Mouse (Mus musculus) liver, embryonic 14.5 days (tissue): ENCODE data around the gene Fzr1. TPM values are rescaled to one million over a fixed set of nuclear protein-coding genes. Genes with fewer than 3 reads are reported as not detected.

ENCODE experiments used
- ATAC-seq: fragments of 200-750 bp; cut with Nextera tagmentation; 2 replicates; pipeline ENCODE4 v1.8.0; 2017; ENCODE audit warnings: moderate number of reproducible peaks, mild to moderate bottlenecking, moderate library complexity; ENCODE audit not compliant: insufficient read depth
- DNase-seq, 3 experiments: peaks; one replicate each; pipeline ENCODE4 v3.0.0-alpha.2; 2012 to 2013; ENCODE audit warnings: low read depth in 3 of 3, low spot score in 3 of 3
- H3K27ac ChIP-seq: fragments of 300-500 bp; sonication (generic); 2 replicates; pipeline ENCODE4 v1.5.1; 2014; ENCODE audit warnings: moderate library complexity, mild to moderate bottlenecking, control low read depth, inconsistent platforms
- H3K27me3 ChIP-seq: fragments of 300-500 bp; sonication (generic); 2 replicates; pipeline ENCODE4 v1.6.1; 2014; ENCODE audit warnings: mild to moderate bottlenecking, low read length, moderate library complexity; ENCODE audit not compliant: control insufficient read depth, insufficient read depth
- H3K36me3 ChIP-seq: fragments of 300-500 bp; sonication (generic); replicated peaks from 2 replicates; pipeline ENCODE4 v1.6.1; 2014; ENCODE audit warnings: low read depth; ENCODE audit not compliant: control insufficient read depth, insufficient read depth
- H3K4me1 ChIP-seq, 2 experiments: fragments of 200-500 bp in 1 of 2; fragments of 300-500 bp in 1 of 2; sonication (generic) in 1 of 2; replicated peaks; 2 replicates each; pipeline ENCODE4 v1.6.1; 2012 to 2014; ENCODE audit warnings: antibody characterized with exemption in 1 of 2, inconsistent platforms in 1 of 2, low read length in 1 of 2; ENCODE audit not compliant: control insufficient read depth in 2 of 2, insufficient read depth in 2 of 2
- H3K4me2 ChIP-seq: fragments of 300-500 bp; sonication (generic); 2 replicates; pipeline ENCODE4 v1.6.1; 2014; ENCODE audit warnings: low read depth, mild to moderate bottlenecking, control low read depth, moderate library complexity
- H3K4me3 ChIP-seq, 2 experiments: fragments of 200-500 bp in 1 of 2; fragments of 300-500 bp in 1 of 2; sonication (generic) in 1 of 2; 2 replicates each; pipeline ENCODE4 v1.5.1; 2012 to 2014; ENCODE audit warnings: low read depth in 2 of 2, low read length in 2 of 2, mild to moderate bottlenecking in 2 of 2, control low read depth in 1 of 2, inconsistent platforms in 1 of 2, moderate library complexity in 1 of 2; ENCODE audit not compliant: insufficient read depth in 1 of 2
- H3K9ac ChIP-seq: fragments of 300-500 bp; sonication (generic); replicated peaks from 2 replicates; pipeline ENCODE4 v1.6.1; 2014; ENCODE audit warnings: mild to moderate bottlenecking, control low read depth, moderate library complexity
- H3K9me3 ChIP-seq: fragments of 300-500 bp; sonication (generic); 2 replicates; pipeline ENCODE4 v1.6.1; 2016; ENCODE audit warnings: low read length, mixed read lengths; ENCODE audit not compliant: control insufficient read depth
- CTCF ChIP-seq: IDR thresholded peaks from 2 replicates; pipeline ENCODE4 v1.5.1; 2016; ENCODE audit warnings: antibody characterized with exemption, low read depth, control low read depth
- EP300 ChIP-seq: IDR thresholded peaks from 2 replicates; pipeline ENCODE4 v1.6.1; 2016; ENCODE audit warnings: antibody characterized with exemption, low read depth
- WGBS: fragments of 180-500 bp; shearing (Covaris S2); extraction: QIAGEN DNeasy Blood & Tissue Kit; methylation state at CpG from one replicate; pipeline ENCODE4 v1.1.7; 2014; ENCODE audit not compliant: insufficient replicate concordance; 5-methylcytosine and 5-hydroxymethylcytosine counted together
- polyA plus RNA-seq, 2 experiments: library from polyadenylated mRNA; depleted of rRNA in 1 of 2; stranded (reverse) in 1 of 2; unstranded in 1 of 2; fragments of >200 nt; fragmentation: Nextera tagmentation in 1 of 2; extraction: Ambion mirVana in 1 of 2; gene quantifications; 2 replicates each; pipeline versions ENCODE4 v1.2.1 to v1.2.3; 2012 to 2014

Gene Fzr1
- polyA plus RNA-seq, 2 experiments, result 73.1 to 80.5 TPM

GRCm38 (mm10) chr10:81328386-81328785 lies 49.9 kb downstream of the Fzr1 start, which contains the start of gene Tbxa2r:
Gene Tbxa2r, plus strand, starts transcription at chr10:81328731.
- ATAC-seq (peak; percentile 20; the same call in 1 of the 2 replicates), DNase-seq (no peak)
- peak within 1 kb of the TSS; percentile 18; the same call in 1 of the 2 replicates for H3K4me2 ChIP-seq
- peaks cover 0 to 5% of the 10 kb centered on the region in 2 experiments; a peak in 2 of 4 replicates for H3K4me1 ChIP-seq
- H3K36me3 ChIP-seq, result peaks cover 39% of the 10 kb centered on the region
- no peaks in the 10 kb centered on the region; the same call in 1 of the 2 replicates for H3K27me3 ChIP-seq
- H3K4me3 ChIP-seq, result no peak within 1 kb of the TSS
- no peak within 1 kb of the TSS for H3K9ac ChIP-seq
- H3K9me3 ChIP-seq, result no peaks in the 10 kb centered on the region
- H3K27ac ChIP-seq, result no peak within 1 kb of the TSS
- WGBS, result 18% methylated on average over 10 of the region's 10 CpGs
- TF ChIP-seq CTCF, result peak; percentile 36
- TF ChIP-seq EP300, result no peak

GRCm38 (mm10) chr10:81327959-81328358 lies 50.4 kb downstream of the Fzr1 start:
- Histone ChIP-seq H3K9me3 (no peaks in the 10 kb centered on the region), H3K36me3 (peaks cover 43% of the 10 kb centered on the region), H3K4me3 (no peak overlapping the region), H3K27ac (no peak overlapping the region), H3K9ac (no peak overlapping the region), H3K27me3 (no peaks in the 10 kb centered on the region; the same call in 1 of the 2 replicates), H3K4me1 (peaks cover 0 to 5% of the 10 kb centered on the region in 2 experiments; a peak in 2 of 4 replicates), H3K4me2 (no peak overlapping the region)
- no peak for DNase-seq
- WGBS, result 23% methylated on average over 2 of the region's 2 CpGs
- peak; percentile 6; the same call in 1 of the 2 replicates for ATAC-seq
- TF ChIP-seq EP300, result no peak
- no peak for TF ChIP-seq CTCF

GRCm38 (mm10) chr10:81326858-81327257 lies 51.5 kb downstream of the Fzr1 start:
- H3K4me3 ChIP-seq, result no peak overlapping the region
- H3K36me3 ChIP-seq, result peaks cover 49% of the 10 kb centered on the region
- no peak for TF ChIP-seq CTCF
- TF ChIP-seq EP300, result no peak
- H3K9ac ChIP-seq, result no peak overlapping the region
- 44% methylated on average over 6 of the region's 6 CpGs for WGBS
- no peak for DNase-seq
- H3K4me1 ChIP-seq, result peaks cover 0 to 5% of the 10 kb centered on the region in 2 experiments; a peak in 3 of 4 replicates
- H3K9me3 ChIP-seq, result no peaks in the 10 kb centered on the region
- ATAC-seq, result no peak
- no peaks in the 10 kb centered on the region for H3K27me3 ChIP-seq
- H3K27ac ChIP-seq, result no peak overlapping the region
- no peak overlapping the region for H3K4me2 ChIP-seq

- no peak for ATAC-seq
- peaks cover 0 to 8% of the 10 kb centered on the region in 2 experiments; a peak in 3 of 4 replicates for H3K4me1 ChIP-seq
Measured at GRCm38 (mm10) chr10:81325781-81326180, 52.5 kb downstream of the Fzr1 start.

GRCm38 (mm10) chr10:81325176-81325575 lies 53.1 kb downstream of the Fzr1 start:
- H3K36me3 ChIP-seq, result peaks cover 49% of the 10 kb centered on the region
- H3K4me1 ChIP-seq, result peaks cover 0 to 8% of the 10 kb centered on the region in 2 experiments; a peak in 3 of 4 replicates
- WGBS, result 91% methylated on average over 21 of the region's 21 CpGs

More at GRCm38 (mm10) chr10:81325781-81326180, 52.5 kb downstream of the Fzr1 start:
- DNase-seq, result no peak
- H3K9me3 ChIP-seq, result no peaks in the 10 kb centered on the region
- no peak overlapping the region for H3K9ac ChIP-seq
- H3K27me3 ChIP-seq, result no peaks in the 10 kb centered on the region
- no peak overlapping the region for H3K4me3 ChIP-seq
- TF ChIP-seq EP300 (no peak), CTCF (no peak)
- WGBS, result 88% methylated on average over 18 of the region's 18 CpGs
- H3K36me3 ChIP-seq, result peaks cover 49% of the 10 kb centered on the region
- no peak overlapping the region for H3K4me2 ChIP-seq
- H3K27ac ChIP-seq, result no peak overlapping the region

More at GRCm38 (mm10) chr10:81325176-81325575, 53.1 kb downstream of the Fzr1 start:
- ATAC-seq, result no peak
- TF ChIP-seq EP300 (no peak), CTCF (no peak)
- H3K4me2 ChIP-seq, result no peak overlapping the region
- no peaks in the 10 kb centered on the region for H3K27me3 ChIP-seq
- no peak overlapping the region for H3K27ac ChIP-seq
- H3K9ac ChIP-seq, result no peak overlapping the region
- no peak overlapping the region for H3K4me3 ChIP-seq
- no peak for DNase-seq
- no peaks in the 10 kb centered on the region for H3K9me3 ChIP-seq
